Mouse (Mus musculus) heart, adult 11 months (tissue): ENCODE data around the gene 2200002D01Rik.
"Not testable (repeated sequence)": the region's sequence is repeated elsewhere in the genome, so short reads cannot be mapped to it uniquely, and the experiment has no call there.

Experiments
- DNase-seq: peaks from one replicate; pipeline ENCODE4 v3.0.0; 2022

The 2200002D01Rik gene

GRCm38 (mm10) chr7:29234661-29235060 is 13.6 kb downstream of the 2200002D01Rik start:
- no peak for DNase-seq

GRCm38 (mm10) chr7:29233745-29234144 is 14.5 kb downstream of the 2200002D01Rik start:
- peak; percentile 94 for DNase-seq

DNA sequence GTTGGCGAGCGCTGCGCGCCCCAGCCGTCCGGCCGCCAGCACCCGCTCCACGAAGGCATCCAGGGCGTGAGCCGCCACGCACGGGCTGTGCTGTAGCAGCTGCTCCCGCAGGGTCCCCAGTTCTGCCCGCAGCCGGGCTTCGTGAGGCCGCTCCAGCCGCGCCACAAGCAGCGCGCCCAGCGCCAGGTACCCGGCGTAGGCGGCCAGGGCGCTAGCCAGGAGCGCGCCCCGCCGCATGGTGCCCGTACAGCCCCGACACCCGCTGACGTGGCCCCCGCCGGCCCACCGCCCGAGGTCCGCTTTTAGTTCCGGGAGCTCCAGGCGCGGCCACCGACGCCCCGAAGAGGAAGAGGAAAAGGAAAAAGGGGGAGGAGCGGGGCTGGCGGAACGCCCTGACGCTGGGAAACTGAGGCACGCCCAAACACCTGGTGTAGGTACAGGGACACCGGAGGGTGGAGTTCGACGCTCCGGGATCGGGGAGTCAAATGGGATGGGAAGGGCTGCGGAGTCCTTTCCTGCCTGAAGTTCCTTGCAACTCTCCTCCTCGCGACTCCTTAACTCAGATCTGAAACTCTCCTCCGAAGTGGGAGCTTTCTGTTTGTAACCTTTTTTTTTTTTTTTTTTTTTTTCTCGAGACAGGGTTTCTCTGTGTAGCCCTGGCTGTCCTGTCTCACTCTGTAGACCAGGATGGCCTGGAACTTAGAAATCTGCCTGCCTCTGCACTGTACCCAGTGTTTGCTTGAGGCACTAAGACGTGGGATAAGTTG is 15.8 kb downstream of the 2200002D01Rik start, which contains the start of gene Kcnk6:
TSS of gene Kcnk6 (minus strand) at position 269 of the 767 bp plus-strand sequence.
- peak; percentile 98 for DNase-seq

- peak; percentile 94 for DNase-seq
Observed at GRCm38 (mm10) chr7:29231517-29231916, 16.7 kb downstream of the 2200002D01Rik start.

GRCm38 (mm10) chr7:29230560-29230959 is 17.7 kb downstream of the 2200002D01Rik start:
- DNase-seq = no peak

DNA sequence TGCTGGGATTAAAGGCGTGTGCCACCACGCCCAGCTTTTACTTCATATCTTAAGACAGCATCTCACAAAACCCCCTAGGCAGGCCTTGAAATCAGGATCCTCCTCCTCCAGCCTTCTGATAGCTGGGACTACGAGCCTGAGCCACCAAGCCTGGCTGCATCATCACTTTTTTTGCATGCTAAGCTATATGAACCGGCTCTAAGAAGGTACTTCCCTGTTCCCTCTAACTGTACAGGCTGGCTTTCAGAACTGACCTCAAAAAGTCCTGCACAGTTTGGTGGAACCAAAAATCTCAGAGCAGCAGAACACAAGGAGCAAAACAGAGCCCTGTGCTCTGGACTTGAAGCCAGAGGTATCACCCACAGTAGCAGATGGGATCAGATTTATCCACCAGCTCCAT is 20.1 kb downstream of the 2200002D01Rik start:
- peak; percentile 94 for DNase-seq

DNA sequence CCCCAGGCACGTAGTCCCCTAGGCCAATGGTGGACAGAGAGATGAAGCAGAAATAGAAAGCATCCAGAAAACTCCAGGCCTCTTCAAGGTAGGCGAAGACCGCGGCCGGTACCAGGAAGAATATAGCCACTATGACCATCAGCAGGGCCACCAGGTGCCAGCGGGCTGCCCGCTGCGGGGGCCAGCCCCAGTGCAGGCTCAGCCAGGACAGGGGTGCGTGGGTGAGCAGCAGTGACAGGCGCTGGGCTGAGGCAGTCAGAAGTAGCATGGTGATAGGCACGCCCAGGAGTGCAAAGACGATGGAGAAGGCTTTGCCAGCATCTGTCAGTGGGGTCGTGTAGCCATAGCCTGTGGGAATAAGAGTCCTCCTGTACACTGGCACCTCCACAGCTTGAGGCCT is 22.7 kb downstream of the 2200002D01Rik start:
- DNase-seq = no peak

- no peak for DNase-seq
Observed at GRCm38 (mm10) chr7:29224756-29225394, 23.4 kb downstream of the 2200002D01Rik start.

DNA sequence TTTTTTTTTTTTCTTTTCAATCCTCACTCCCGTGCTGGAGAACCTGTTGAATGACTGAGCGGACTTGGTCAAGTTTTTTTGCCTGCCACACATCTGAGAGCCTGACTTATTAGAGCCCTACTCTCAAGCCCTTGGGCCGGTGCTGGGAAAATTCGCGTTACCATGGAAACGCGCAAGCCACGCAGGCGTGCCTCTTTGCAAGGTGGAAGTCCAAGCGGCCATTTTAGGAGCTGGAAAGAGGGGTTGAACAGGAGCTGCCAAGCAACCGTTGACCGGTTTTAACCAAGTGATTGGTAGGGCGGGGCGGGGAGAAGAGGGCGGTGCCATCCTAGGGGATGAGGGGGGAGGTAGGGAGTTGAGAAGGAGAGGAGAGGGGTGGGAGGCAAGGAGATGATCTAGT is 33.4 kb downstream of the 2200002D01Rik start:
- no peak for DNase-seq

GRCm38 (mm10) chr7:29214236-29214635 is 34.0 kb downstream of the 2200002D01Rik start:
- no peak for DNase-seq

- no peak for DNase-seq
Observed at GRCm38 (mm10) chr7:29213675-29214082, 34.6 kb downstream of the 2200002D01Rik start, which contains the start of gene Catsperg1. TSS of gene Catsperg1 (minus strand) at chr7:29214035.

GRCm38 (mm10) chr7:29212775-29213560 is 35.3 kb downstream of the 2200002D01Rik start:
- peak; percentile 91 for DNase-seq

- DNase-seq = peak; percentile 94
Observed at GRCm38 (mm10) chr7:29212199-29212765, 36.0 kb downstream of the 2200002D01Rik start.

- peak; percentile 99 for DNase-seq
Observed at GRCm38 (mm10) chr7:29211415-29212198, 36.7 kb downstream of the 2200002D01Rik start.

DNA sequence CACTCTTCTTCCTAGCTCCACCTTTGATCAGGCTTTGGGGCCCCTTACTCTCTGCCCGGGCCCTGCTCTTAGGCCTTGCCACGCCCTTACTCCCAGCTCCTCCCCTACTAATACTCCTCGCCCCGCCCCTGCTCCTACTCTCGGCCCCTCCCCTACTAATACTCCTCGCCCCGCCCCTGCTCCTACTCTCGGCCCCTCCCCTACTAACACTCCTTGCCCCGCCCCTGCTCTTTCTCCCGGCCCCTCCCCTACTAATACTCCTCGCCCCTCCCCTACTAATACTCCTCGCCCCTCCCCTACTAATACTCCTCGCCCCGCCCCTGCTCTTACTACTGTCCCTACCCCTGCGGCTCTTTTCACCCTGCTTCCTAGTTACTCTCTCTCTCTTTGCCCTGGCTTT is 37.3 kb downstream of the 2200002D01Rik start:
- DNase-seq = not testable (repeated sequence)

DNA sequence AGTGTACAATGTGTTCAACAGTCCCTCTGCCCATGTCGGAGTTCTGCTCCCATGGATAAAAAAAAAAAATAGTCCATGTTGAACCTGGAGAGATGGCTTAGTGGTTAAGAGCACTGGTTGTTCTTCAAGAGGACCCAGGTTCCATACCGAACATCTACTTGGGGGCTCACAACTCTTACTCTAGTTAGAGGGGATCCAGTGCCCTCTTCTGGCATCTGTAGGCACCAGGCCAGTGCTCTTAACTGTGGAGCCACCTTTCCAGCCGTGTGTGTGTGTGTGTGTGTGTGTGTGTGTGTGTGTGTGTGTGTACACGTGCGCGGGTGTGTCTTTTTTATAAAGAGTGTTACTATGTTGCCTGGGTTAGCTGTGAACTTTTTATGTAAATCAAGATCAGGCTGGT is 45.7 kb downstream of the 2200002D01Rik start:
- no peak for DNase-seq
